Mouse (Mus musculus): ENCODE results near the gene Ypel3.

The Ypel3 gene

GRCm38 (mm10) chr7:126818818-126819217 is 42.1 kb downstream of the Ypel3 start:
- DNase-seq, result no peak

GRCm38 (mm10) chr7:126821835-126822511 is 45.2 kb downstream of the Ypel3 start:
- peak; percentile 61 to 85 for DNase-seq

- DNase-seq, result no peak
These were observed 46.0 kb downstream of the Ypel3 start for GRCm38 (mm10) chr7:126822741-126823140.

DNA sequence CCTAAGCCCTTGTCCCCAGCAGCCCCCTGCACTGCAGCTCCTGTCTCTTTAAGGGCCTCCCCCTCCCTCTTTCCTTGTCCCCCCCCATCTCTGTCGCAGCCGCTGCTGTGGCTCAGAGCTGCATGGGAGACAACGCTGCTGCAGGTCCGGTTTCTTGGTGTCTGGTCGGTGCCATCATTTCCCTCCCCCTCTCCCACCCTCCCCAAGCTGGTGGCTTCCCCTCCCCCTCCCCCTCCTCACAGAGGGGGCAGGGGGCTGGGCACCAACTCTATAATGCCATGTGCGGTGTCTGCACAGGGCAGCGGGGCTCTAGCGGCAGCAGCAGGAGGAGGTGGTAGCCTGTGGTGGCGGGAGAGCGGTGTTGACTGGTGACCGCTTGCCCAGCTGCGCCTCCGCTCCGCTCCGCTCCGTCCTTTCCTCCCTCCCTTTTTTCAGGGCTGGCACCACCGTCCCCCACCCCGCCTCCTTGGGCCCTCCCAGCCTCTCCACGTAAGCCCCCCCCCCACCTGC is 46.5 kb downstream of the Ypel3 start:
- no peak for DNase-seq

DNA sequence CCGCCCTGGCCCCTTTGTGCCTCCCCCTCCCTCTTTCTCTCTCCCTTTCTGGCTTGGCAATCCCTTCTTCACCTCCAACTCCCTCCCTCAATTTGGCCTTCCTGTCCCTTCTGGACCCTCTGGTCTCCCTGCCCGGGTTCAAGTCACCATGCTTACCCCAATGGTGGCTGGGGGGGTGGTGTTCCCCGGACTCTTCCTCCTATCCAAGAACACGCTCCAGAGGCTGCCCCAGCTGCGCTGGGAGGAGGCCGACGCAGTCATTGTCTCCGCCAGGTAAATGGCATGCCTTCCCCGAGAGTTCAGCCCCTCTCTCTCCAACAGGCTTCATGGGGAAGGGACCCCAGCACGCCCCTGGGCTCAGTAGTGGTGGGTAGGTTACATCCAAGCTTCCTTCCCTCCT is 47.2 kb downstream of the Ypel3 start:
- DNase-seq, result no peak

- no peak for DNase-seq
These were observed 48.6 kb downstream of the Ypel3 start for GRCm38 (mm10) chr7:126825403-126825802.

DNA sequence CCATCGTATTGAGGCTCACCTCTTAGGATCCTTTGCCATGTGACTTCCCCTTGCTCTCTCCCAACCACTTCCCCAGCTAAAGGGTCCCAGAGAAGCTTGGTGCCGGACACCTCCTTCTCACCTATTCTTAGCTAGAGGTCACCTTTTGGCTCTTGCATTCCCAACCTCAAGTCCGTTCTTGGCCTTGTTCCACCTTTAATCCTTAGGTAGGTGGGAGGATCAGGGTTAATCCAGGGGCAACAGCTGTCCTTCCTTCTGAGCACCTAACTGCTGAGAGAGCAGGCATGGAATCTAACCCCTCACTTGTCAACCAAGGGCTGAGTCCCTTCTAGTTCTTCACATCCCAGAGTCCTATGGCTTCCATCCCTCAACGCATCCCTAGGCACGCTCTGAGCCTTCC is 49.2 kb downstream of the Ypel3 start:
- no peak for DNase-seq
